ENCODE assay signal across 29 mouse cellular contexts in genomic region chr8:57541405-57541804, GRCm38 (mm10). TPM values are rescaled to one million over a fixed set of nuclear protein-coding genes. Genes with fewer than 3 reads are reported as not detected.
A peak's percentile ranks its signal among the peaks of the same experiment; 100 is the strongest.
DNase-seq lines count a peak whose midpoint lies in the region; ATAC-seq and TF ChIP-seq lines count a peak whose summit lies in the region.
"Had no signal": no experiment of that assay in that cellular context is flagged by ENCODE, and none has a peak within 500 bp of the region (broad histone marks: within the 10 kb centered on the region; RNA-seq: fewer than 3 reads in every experiment).

No protein-coding gene starts in this region.

- peak overlapping the region in 1 of 3 experiments; percentile 1 for H3K4me3 ChIP-seq in CH12.LX (replicated peaks in 1 of 3; ENCODE audit: low read depth in 2 of 3, low read length in 2 of 3, poor library complexity in 1 of 3)
- no peak overlapping the region for H3K4me3 ChIP-seq in intestine, postnatal 0 days (ENCODE audit: low read depth, low read length)
- H3K4me3 ChIP-seq: embryonic facial prominence, embryonic 13.5 days; forebrain, embryonic 10.5 days; heart, embryonic 13.5 days; hindbrain, embryonic 10.5 days; hindbrain, embryonic 15.5 days; midbrain, embryonic 13.5 days had no signal

- no peak for TF ChIP-seq EP300 in CH12.LX (IDR thresholded peaks at IDR 0.05; ENCODE audit: low read length)

- no peaks in the 10 kb centered on the region for H3K27me3 ChIP-seq in CH12.LX (replicated peaks)
- H3K27me3 ChIP-seq in intestine, postnatal 0 days (replicated peaks; ENCODE audit: control insufficient read depth, insufficient read depth, low read length): no peaks in the 10 kb centered on the region
- H3K27me3 ChIP-seq: embryonic facial prominence, embryonic 13.5 days; heart, embryonic 13.5 days; hindbrain, embryonic 15.5 days; midbrain, embryonic 13.5 days had no signal

- no peak for TF ChIP-seq CTCF in CH12.LX (conservative IDR thresholded peaks at IDR 0.05 in 1 of 2, IDR thresholded peaks at IDR 0.05 in 1 of 2; ENCODE audit: low read depth in 2 of 2, low read length in 2 of 2)
- no peak for TF ChIP-seq CTCF in intestine, postnatal 0 days (IDR thresholded peaks at IDR 0.05; ENCODE audit: low read depth)

- peak overlapping the region; percentile 55 for H3K9ac ChIP-seq in CH12.LX (ENCODE audit: insufficient read depth, low read depth)
- no peak overlapping the region for H3K9ac ChIP-seq in intestine, postnatal 0 days (ENCODE audit: low read depth, low read length)
- H3K9ac ChIP-seq: embryonic facial prominence, embryonic 13.5 days; heart, embryonic 13.5 days; hindbrain, embryonic 15.5 days; liver, embryonic 14.5 days; lung, embryonic 14.5 days; midbrain, embryonic 13.5 days had no signal

- DNase-seq in layer of hippocampus, adult 9-11 months: peak; percentile 24
- no peak for DNase-seq in layer of hippocampus, adult 18-20 months (ENCODE audit: low spot score in 2 of 2)
- DNase-seq in CH12.LX (ENCODE audit: extremely low read depth): peak; percentile 47
- DNase-seq in kidney, postnatal 36 days: no peak
- DNase-seq: adrenal gland, adult 2 months; adrenal gland, postnatal 36 days; cerebellum, adult 9-10 months; cerebellum, postnatal 36 days; gastrocnemius, postnatal 10 days; heart, postnatal 10 days; kidney, adult 18-20 months; kidney, postnatal 4 days; liver; lung, embryonic 14.5 days; retina, postnatal 1 day; right cerebral cortex, postnatal 14 days had no signal

- no peak for TF ChIP-seq RAD21 in CH12.LX (IDR thresholded peaks at IDR 0.05; ENCODE audit: low read depth, low read length)

- H3K36me3 ChIP-seq in CH12.LX (replicated peaks in 1 of 2; ENCODE audit: control insufficient read depth in 1 of 2, insufficient read depth in 1 of 2, low read length in 1 of 2): peaks cover 11 to 60% of the 10 kb centered on the region in 2 experiments
- peaks cover 4% of the 10 kb centered on the region for H3K36me3 ChIP-seq in intestine, postnatal 0 days (ENCODE audit: control insufficient read depth, insufficient read depth)
- H3K36me3 ChIP-seq: hindbrain, embryonic 15.5 days had no signal

- no peaks in the 10 kb centered on the region for H3K9me3 ChIP-seq in CH12.LX (replicated peaks; ENCODE audit: low read length)
- H3K9me3 ChIP-seq in intestine, postnatal 0 days (ENCODE audit: control insufficient read depth): no peaks in the 10 kb centered on the region
- H3K9me3 ChIP-seq: embryonic facial prominence, embryonic 13.5 days; forebrain, embryonic 10.5 days; heart, embryonic 13.5 days; hindbrain, embryonic 10.5 days; hindbrain, embryonic 15.5 days; midbrain, embryonic 13.5 days had no signal

- in situ Hi-C loops in CH12.LX (cut with MboI; ENCODE audit: low pct_ligation_motif_present, low pct_unique_long_range_greater_than_20kb, low sequenced_read_pairs): no loop called here

- TF ChIP-seq POLR2A in CH12.LX (IDR thresholded peaks at IDR 0.05; ENCODE audit: low read depth, low read length): no peak

- H3K4me1 ChIP-seq in CH12.LX (ENCODE audit: control insufficient read depth in 1 of 2, insufficient read depth in 2 of 2): peaks cover 8 to 35% of the 10 kb centered on the region in 2 experiments; a peak in 3 of 4 replicates
- H3K4me1 ChIP-seq in intestine, postnatal 0 days (replicated peaks; ENCODE audit: control insufficient read depth, insufficient read depth, low read length): no peaks in the 10 kb centered on the region
- H3K4me1 ChIP-seq: forebrain, embryonic 10.5 days; hindbrain, embryonic 15.5 days; midbrain, embryonic 13.5 days had no signal

- 84% methylated on average over 9 of the region's 9 CpGs for WGBS in intestine, postnatal 0 days

- dilution Hi-C loops in CH12.LX (cut with MboI; ENCODE audit: extremely low pct_ligation_motif_present, extremely low pct_unique_long_range_greater_than_20kb, low sequenced_read_pairs): no loop called here

- peak overlapping the region; percentile 82 for H3K27ac ChIP-seq in CH12.LX (ENCODE audit: insufficient read depth, low read depth)
- H3K27ac ChIP-seq in intestine, postnatal 0 days (ENCODE audit: low read depth, low read length): no peak overlapping the region
- H3K27ac ChIP-seq: embryonic facial prominence, embryonic 13.5 days; forebrain, embryonic 10.5 days; heart, embryonic 13.5 days; hindbrain, embryonic 10.5 days; hindbrain, embryonic 15.5 days; liver, embryonic 14.5 days; midbrain, embryonic 13.5 days had no signal

- ATAC-seq in hematopoietic stem cell, adult 5-6 weeks (replicated peaks in 1 of 2; ENCODE audit: insufficient read depth in 1 of 2, low FRiP score in 2 of 2, low TSS enrichment in 1 of 2, low read depth in 1 of 2, poor library complexity in 2 of 2, severe bottlenecking in 2 of 2): peak; percentile 37 to 55; a peak in 3 of 4 replicates
- ATAC-seq in monocyte, adult 5-6 weeks (replicated peaks; ENCODE audit: insufficient number of reproducible peaks, low FRiP score, low TSS enrichment, poor library complexity, severe bottlenecking): peak; percentile 33
- ATAC-seq in intestine, postnatal 0 days: no peak
- ATAC-seq: CD4-positive, CD25-positive, alpha-beta regulatory T cell, adult 4 months; forebrain, embryonic 16.5 days; inflammation-experienced regulatory T-cells, adult 6 months; midbrain, embryonic 13.5 days had no signal

- H3K79me2 ChIP-seq in CH12.LX (replicated peaks; ENCODE audit: control insufficient read depth, extremely low read depth, insufficient read depth, poor library complexity, severe bottlenecking): no peaks in the 10 kb centered on the region

- peak overlapping the region; percentile 79 for H3K4me2 ChIP-seq in CH12.LX (ENCODE audit: insufficient read depth, low read depth, poor library complexity, severe bottlenecking)
- H3K4me2 ChIP-seq in intestine, postnatal 0 days (replicated peaks; ENCODE audit: low read depth): no peak overlapping the region
- H3K4me2 ChIP-seq: embryonic facial prominence, embryonic 13.5 days; heart, embryonic 13.5 days; hindbrain, embryonic 15.5 days; lung, embryonic 14.5 days; midbrain, embryonic 13.5 days had no signal

TF ChIP-seq in CH12.LX, 34 proteins besides CTCF, POLR2A, EP300 and RAD21:
- TF ChIP-seq CHD1 (IDR thresholded peaks at IDR 0.05; ENCODE audit: low read depth, low read length) (no peak), ETS1 (conservative IDR thresholded peaks at IDR 0.05; ENCODE audit: low read depth, low read length) (0 out of 2 replicates have a peak, but pooled peaks have one; percentile 6), ZMIZ1 (IDR thresholded peaks at IDR 0.05; ENCODE audit: low read depth, low read length) (no peak), ELF1 (IDR thresholded peaks at IDR 0.05; ENCODE audit: low read depth, low read length) (0 out of 2 replicates have a peak, but pooled peaks have one; percentile 48)

RNA-seq across cellular contexts. Expression of gene Hmgb2, which starts 29.7 kb away (rescaled TPM):
- total RNA-seq in layer of hippocampus, adult 18-20 months (2021): 1 to 10 TPM; 4.9 to 7.4 TPM
- 144 and 160 TPM in 2 replicates for total RNA-seq in CH12.LX (2012; rRNA removed)
- total RNA-seq in CH12.LX (2014; rRNA removed): 236 and 241 TPM in 2 replicates
- polyA plus RNA-seq in CH12.LX (2012; ENCODE audit: insufficient read length, low read depth): 165 and 187 TPM in 2 replicates
- 367 and 434 TPM in 2 replicates for total RNA-seq in hematopoietic stem cell, adult 5-6 weeks (2017)
- total RNA-seq in monocyte, adult 5-6 weeks (2017): 134 to 175 TPM (median 154 TPM) in 3 replicates
- polyA plus RNA-seq in intestine, postnatal 0 days (2015; fragmentation: Nextera tagmentation; extraction: Ambion mirVana): 197 and 201 TPM in 2 replicates

RNA-seq across cellular contexts. Expression of gene Sap30, which starts 53.7 kb away (rescaled TPM):
- total RNA-seq in layer of hippocampus, adult 18-20 months (2021): 10 to 100 TPM; 12.6 to 17.6 TPM
- total RNA-seq in CH12.LX (2012; rRNA removed) (37.1 and 38.1 TPM in 2 replicates), CH12.LX (2014; rRNA removed) (82.6 and 93.5 TPM in 2 replicates)
- polyA plus RNA-seq in CH12.LX (2012; ENCODE audit: insufficient read length, low read depth): 33.9 and 39.6 TPM in 2 replicates
- total RNA-seq in hematopoietic stem cell, adult 5-6 weeks (2017): 40.9 and 55.7 TPM in 2 replicates
- 66.6 to 145 TPM (median 139 TPM) in 3 replicates for total RNA-seq in monocyte, adult 5-6 weeks (2017)
- 17.1 and 19.9 TPM in 2 replicates for polyA plus RNA-seq in intestine, postnatal 0 days (2015; fragmentation: Nextera tagmentation; extraction: Ambion mirVana)

Comparison
In these comparisons a context has a peak if more than half of its experiments do, and no peak if none do; other contexts are left out.
1. DNase-seq: peak in layer of hippocampus, adult 9-11 months (single experiment) and CH12.LX (single experiment); none in layer of hippocampus, adult 18-20 months (0 of 2) and kidney, postnatal 36 days (0 of 2).
2. RNA of gene Hmgb2, which starts 29.7 kb away (total RNA-seq): 367 to 434 TPM in hematopoietic stem cell, adult 5-6 weeks, 144 to 241 TPM in CH12.LX and 134 to 175 TPM in monocyte, adult 5-6 weeks; 4.9 to 7.4 TPM in layer of hippocampus, adult 18-20 months; every median in the first group is over 10 times any median in the second.